Mouse (Mus musculus): ENCODE measurements around the gene Has1.

DNA sequence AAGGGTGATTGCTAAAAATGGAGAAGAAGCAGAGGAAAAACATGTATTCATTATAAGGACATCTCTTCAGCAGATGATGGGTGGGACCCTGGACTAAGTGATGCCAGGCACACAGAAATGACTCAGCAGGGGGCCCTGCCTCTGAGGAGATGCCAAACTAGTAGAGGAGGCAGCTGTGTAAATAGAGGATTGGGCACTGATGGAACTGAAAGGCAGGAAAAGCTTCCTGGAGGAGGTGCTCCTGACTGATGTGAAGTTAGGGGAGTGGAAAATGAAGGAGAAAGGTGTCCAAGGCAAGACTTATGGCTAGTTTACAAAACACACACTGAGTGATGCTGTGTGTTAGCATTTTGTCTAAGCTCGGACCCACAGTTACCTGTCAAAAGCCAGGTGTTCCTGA lies 2.4 kb upstream of the Has1 start:
- TF ChIP-seq CTCF (IDR thresholded peaks at IDR 0.05; ENCODE audit: extremely low read depth, insufficient read length, insufficient replicate concordance, low read depth, low read length): no peak
- no peak for TF ChIP-seq POLR2A (IDR thresholded peaks at IDR 0.05; ENCODE audit: low read depth, low read length)

All from small intestine, adult 2 months (tissue).